Mouse (Mus musculus) layer of hippocampus, postnatal 10 days (tissue): ENCODE results near the gene Dock4. TPM values are rescaled to one million over a fixed set of nuclear protein-coding genes. Genes with fewer than 3 reads are reported as not detected.

Experiments
- DNase-seq, 2 experiments: peaks; one replicate each; pipeline ENCODE4 v3.0.0; 2021; ENCODE audit warnings: low spot score in 2 of 2
- total RNA-seq, 2 experiments: library from RNA; stranded (reverse); gene quantifications; 2 replicates each; pipeline ENCODE4 v1.2.3; 2021

Dock4 gene
- total RNA-seq, 2 experiments from 2014 or later = 142 to 146 TPM

- no peak for DNase-seq
Observed at GRCm38 (mm10) chr12:40459673-40460265, 14.0 kb downstream of the Dock4 start.

GRCm38 (mm10) chr12:40462693-40463235 is 17.0 kb downstream of the Dock4 start:
- no peak for DNase-seq

- no peak for DNase-seq
Observed at GRCm38 (mm10) chr12:40463828-40464227, 18.1 kb downstream of the Dock4 start.

- peak; percentile 45 to 57 for DNase-seq
Observed at GRCm38 (mm10) chr12:40464282-40464681, 18.5 kb downstream of the Dock4 start.

- peak; percentile 33 to 60 for DNase-seq
Observed at GRCm38 (mm10) chr12:40468235-40468634, 22.5 kb downstream of the Dock4 start.

- DNase-seq = no peak
Observed at GRCm38 (mm10) chr12:40469009-40469408, 23.3 kb downstream of the Dock4 start.

GRCm38 (mm10) chr12:40471649-40472399 is 26.1 kb downstream of the Dock4 start:
- DNase-seq = no peak

GRCm38 (mm10) chr12:40473709-40474108 is 28.0 kb downstream of the Dock4 start:
- no peak for DNase-seq

- peak; percentile 37 to 55 for DNase-seq
Observed at GRCm38 (mm10) chr12:40477621-40478452, 32.1 kb downstream of the Dock4 start.

- no peak for DNase-seq
Observed at GRCm38 (mm10) chr12:40484224-40484623, 38.5 kb downstream of the Dock4 start.

- no peak for DNase-seq
Observed at GRCm38 (mm10) chr12:40485210-40485609, 39.5 kb downstream of the Dock4 start.

GRCm38 (mm10) chr12:40486047-40486837 is 40.5 kb downstream of the Dock4 start:
- DNase-seq = no peak

- no peak for DNase-seq
Observed at GRCm38 (mm10) chr12:40496387-40496786, 50.6 kb downstream of the Dock4 start.

GRCm38 (mm10) chr12:40497806-40498205 is 52.1 kb downstream of the Dock4 start:
- no peak for DNase-seq

- no peak for DNase-seq
Observed at GRCm38 (mm10) chr12:40498250-40498671, 52.5 kb downstream of the Dock4 start.

GRCm38 (mm10) chr12:40498928-40499626 is 53.3 kb downstream of the Dock4 start:
- DNase-seq = peak; percentile 57 to 66

GRCm38 (mm10) chr12:40499627-40500329 is 54.0 kb downstream of the Dock4 start:
- DNase-seq = no peak

GRCm38 (mm10) chr12:40501141-40501540 is 55.4 kb downstream of the Dock4 start:
- no peak for DNase-seq

GRCm38 (mm10) chr12:40503520-40503919 is 57.8 kb downstream of the Dock4 start:
- no peak for DNase-seq
